Mouse (Mus musculus) testis, adult 2 months (tissue): ENCODE measurements around the gene Dhrs3. TPM values are rescaled to one million over a fixed set of nuclear protein-coding genes. Genes with fewer than 3 reads are reported as not detected.

ENCODE experiments used
- H3K27ac ChIP-seq: fragments of 200-500 bp; 2 replicates; pipeline ENCODE4 v1.5.1; 2012; ENCODE audit warnings: low read depth, low read length; ENCODE audit not compliant: control insufficient read depth, insufficient read depth
- H3K27me3 ChIP-seq: fragments of 200-500 bp; 2 replicates; pipeline ENCODE4 v1.6.1; 2012; ENCODE audit warnings: mild to moderate bottlenecking, low read length, moderate library complexity; ENCODE audit not compliant: control insufficient read depth, insufficient read depth
- H3K36me3 ChIP-seq: fragments of 200-500 bp; 2 replicates; pipeline ENCODE4 v1.6.1; 2012; ENCODE audit warnings: mild to moderate bottlenecking, low read length; ENCODE audit not compliant: control insufficient read depth, insufficient read depth
- H3K4me1 ChIP-seq: fragments of 200-500 bp; 2 replicates; pipeline ENCODE4 v1.6.1; 2012; ENCODE audit warnings: low read length; ENCODE audit not compliant: control insufficient read depth, insufficient read depth
- H3K4me3 ChIP-seq: fragments of 200-500 bp; 2 replicates; pipeline ENCODE4 v1.5.1; 2012; ENCODE audit warnings: low read depth, mild to moderate bottlenecking, low read length, moderate library complexity, mixed read lengths; ENCODE audit not compliant: control insufficient read depth
- CTCF ChIP-seq: fragments of 200-500 bp; IDR thresholded peaks from 2 replicates; pipeline ENCODE4 v1.5.1; 2012; ENCODE audit warnings: low read depth, mild to moderate bottlenecking, inconsistent platforms, low read length, moderate library complexity; ENCODE audit not compliant: control insufficient read depth, insufficient read depth, insufficient replicate concordance
- POLR2A ChIP-seq: fragments of 200-500 bp; IDR thresholded peaks from 2 replicates; pipeline ENCODE4 v1.6.1; 2012; ENCODE audit warnings: low read depth, mild to moderate bottlenecking, inconsistent platforms, low read length, moderate library complexity; ENCODE audit not compliant: control insufficient read depth
- polyA plus RNA-seq: library from polyadenylated mRNA; depleted of rRNA; stranded (reverse); fragments of >200 nt; gene quantifications from 2 replicates; pipeline ENCODE4 v1.2.3, GENCODE M21; 2012

Gene Dhrs3
- polyA plus RNA-seq, 1 experiment = 8.9 TPM

GRCm38 (mm10) chr4:144908825-144909224 is 16.2 kb downstream of the Dhrs3 start:
- Histone ChIP-seq H3K4me1 (no peaks in the 10 kb centered on the region; the same call in 1 of the 2 replicates), H3K4me3 (no peak overlapping the region)
- no peak for TF ChIP-seq POLR2A
- no peak for TF ChIP-seq CTCF

GRCm38 (mm10) chr4:144910281-144910680 is 17.7 kb downstream of the Dhrs3 start:
- H3K4me3 ChIP-seq = peak overlapping the region; percentile 53
- H3K27me3 ChIP-seq = no peaks in the 10 kb centered on the region
- TF ChIP-seq CTCF (no peak), POLR2A (no peak)
- no peaks in the 10 kb centered on the region for H3K36me3 ChIP-seq
- H3K4me1 ChIP-seq = no peaks in the 10 kb centered on the region; the same call in 1 of the 2 replicates
- no peak overlapping the region for H3K27ac ChIP-seq

More at GRCm38 (mm10) chr4:144908825-144909224, 16.2 kb downstream of the Dhrs3 start:
- Histone ChIP-seq H3K36me3 (no peaks in the 10 kb centered on the region), H3K27me3 (no peaks in the 10 kb centered on the region), H3K27ac (no peak overlapping the region)

GRCm38 (mm10) chr4:144913298-144914152 is 20.9 kb downstream of the Dhrs3 start:
- TF ChIP-seq POLR2A (no peak), CTCF (no peak)
- H3K36me3 ChIP-seq = no peaks in the 10 kb centered on the region
- H3K4me1 ChIP-seq = no peaks in the 10 kb centered on the region; the same call in 1 of the 2 replicates
- no peak overlapping the region for H3K27ac ChIP-seq
- no peak overlapping the region for H3K4me3 ChIP-seq
- no peaks in the 10 kb centered on the region for H3K27me3 ChIP-seq

- H3K27me3 ChIP-seq = no peaks in the 10 kb centered on the region
- H3K4me3 ChIP-seq = no peak overlapping the region
- no peaks in the 10 kb centered on the region for H3K4me1 ChIP-seq
- no peak overlapping the region for H3K27ac ChIP-seq
- TF ChIP-seq CTCF = no peak
- no peak for TF ChIP-seq POLR2A
- H3K36me3 ChIP-seq = no peaks in the 10 kb centered on the region
Measured at GRCm38 (mm10) chr4:144916520-144916919, 23.9 kb downstream of the Dhrs3 start.

- no peaks in the 10 kb centered on the region for H3K27me3 ChIP-seq
- TF ChIP-seq POLR2A (no peak), CTCF (no peak)
- H3K4me3 ChIP-seq = no peak overlapping the region
- H3K27ac ChIP-seq = no peak overlapping the region
- H3K4me1 ChIP-seq = no peaks in the 10 kb centered on the region
- H3K36me3 ChIP-seq = no peaks in the 10 kb centered on the region
Measured at GRCm38 (mm10) chr4:144917101-144917500, 24.5 kb downstream of the Dhrs3 start.

GRCm38 (mm10) chr4:144918501-144918900 is 25.9 kb downstream of the Dhrs3 start:
- H3K4me3 ChIP-seq = no peak overlapping the region
- H3K36me3 ChIP-seq = no peaks in the 10 kb centered on the region
- H3K27me3 ChIP-seq = no peaks in the 10 kb centered on the region
- TF ChIP-seq CTCF = no peak
- no peak for TF ChIP-seq POLR2A
- H3K27ac ChIP-seq = no peak overlapping the region
- H3K4me1 ChIP-seq = no peaks in the 10 kb centered on the region

- H3K4me3 ChIP-seq = no peak overlapping the region
- no peak for TF ChIP-seq POLR2A
- TF ChIP-seq CTCF = no peak
Measured at GRCm38 (mm10) chr4:144928693-144929436, 36.2 kb downstream of the Dhrs3 start.

More at GRCm38 (mm10) chr4:144928693-144929436, 36.2 kb downstream of the Dhrs3 start:
- Histone ChIP-seq H3K4me1 (peaks cover 3% of the 10 kb centered on the region; the same call in 1 of the 2 replicates), H3K27ac (no peak overlapping the region), H3K36me3 (no peaks in the 10 kb centered on the region), H3K27me3 (no peaks in the 10 kb centered on the region)
